Mouse (Mus musculus): Measurements from ENCODE around the gene Lpp. TPM values are rescaled to one million over a fixed set of nuclear protein-coding genes. Genes with fewer than 3 reads are reported as not detected.
A peak's percentile ranks its signal among the peaks of the same experiment; 100 is the strongest.

The Lpp gene
- polyA plus RNA-seq, 1 experiment from 2014 or later: 10.7 TPM

GRCm38 (mm10) chr16:24735754-24736153 lies 342.4 kb downstream of the Lpp start:
- ATAC-seq (replicated peaks): no peak

GRCm38 (mm10) chr16:24737362-24738057 lies 344.2 kb downstream of the Lpp start:
- H3K9ac ChIP-seq (replicated peaks): no peak overlapping the region
- 37% methylated on average over 10 of the region's 10 CpGs for WGBS
- H3K36me3 ChIP-seq: no peaks in the 10 kb centered on the region
- no peaks in the 10 kb centered on the region for H3K4me1 ChIP-seq
- no peak overlapping the region for H3K27ac ChIP-seq (replicated peaks)
- ATAC-seq (replicated peaks): no peak
- H3K4me3 ChIP-seq: no peak overlapping the region
- H3K9me3 ChIP-seq: no peaks in the 10 kb centered on the region
- no peak overlapping the region for H3K4me2 ChIP-seq (replicated peaks)
- no peaks in the 10 kb centered on the region for H3K27me3 ChIP-seq

More at GRCm38 (mm10) chr16:24735754-24736153, 342.4 kb downstream of the Lpp start:
- Histone ChIP-seq H3K9ac (replicated peaks) (no peak overlapping the region), H3K9me3 (no peaks in the 10 kb centered on the region), H3K4me3 (no peak overlapping the region), H3K27ac (replicated peaks) (no peak overlapping the region), H3K27me3 (no peaks in the 10 kb centered on the region), H3K36me3 (no peaks in the 10 kb centered on the region), H3K4me2 (replicated peaks) (no peak overlapping the region), H3K4me1 (no peaks in the 10 kb centered on the region)
- 90% methylated on average over 2 of the region's 2 CpGs for WGBS

- H3K9me3 ChIP-seq: no peaks in the 10 kb centered on the region
- no peaks in the 10 kb centered on the region for H3K4me1 ChIP-seq
- no peak overlapping the region for H3K9ac ChIP-seq (replicated peaks)
- ATAC-seq (replicated peaks): no peak
- H3K4me3 ChIP-seq: no peak overlapping the region
- H3K27ac ChIP-seq (replicated peaks): no peak overlapping the region
- no peak overlapping the region for H3K4me2 ChIP-seq (replicated peaks)
- WGBS: 80% methylated on average over 4 of the region's 4 CpGs
- no peaks in the 10 kb centered on the region for H3K27me3 ChIP-seq
- no peaks in the 10 kb centered on the region for H3K36me3 ChIP-seq
Observed at GRCm38 (mm10) chr16:24740714-24741113, 347.4 kb downstream of the Lpp start.

- H3K27ac ChIP-seq (replicated peaks): no peak overlapping the region
- no peak overlapping the region for H3K4me2 ChIP-seq (replicated peaks)
- no peaks in the 10 kb centered on the region for H3K4me1 ChIP-seq
- no peaks in the 10 kb centered on the region for H3K36me3 ChIP-seq
- no peak for ATAC-seq (replicated peaks)
- H3K9ac ChIP-seq (replicated peaks): no peak overlapping the region
- no peaks in the 10 kb centered on the region for H3K9me3 ChIP-seq
- H3K4me3 ChIP-seq: no peak overlapping the region
- H3K27me3 ChIP-seq: no peaks in the 10 kb centered on the region
Observed at GRCm38 (mm10) chr16:24749816-24750215, 356.5 kb downstream of the Lpp start.

- H3K27ac ChIP-seq (replicated peaks): no peak overlapping the region
- no peaks in the 10 kb centered on the region for H3K9me3 ChIP-seq
- ATAC-seq (replicated peaks): no peak
- 90% methylated on average over 9 of the region's 9 CpGs for WGBS
- no peak overlapping the region for H3K9ac ChIP-seq (replicated peaks)
- H3K4me1 ChIP-seq: no peaks in the 10 kb centered on the region
- H3K4me2 ChIP-seq (replicated peaks): no peak overlapping the region
- H3K27me3 ChIP-seq: no peaks in the 10 kb centered on the region
- no peaks in the 10 kb centered on the region for H3K36me3 ChIP-seq
- H3K4me3 ChIP-seq: no peak overlapping the region
Observed at GRCm38 (mm10) chr16:24756141-24756540, 362.8 kb downstream of the Lpp start.

- H3K4me2 ChIP-seq (replicated peaks): no peak overlapping the region
- H3K4me1 ChIP-seq: 0 out of 2 replicates have a peak, but pooled peaks cover 3% of the 10 kb centered on the region
- H3K27me3 ChIP-seq: no peaks in the 10 kb centered on the region
- ATAC-seq (replicated peaks): no peak
- 88% methylated on average over 3 of the region's 3 CpGs for WGBS
- no peaks in the 10 kb centered on the region for H3K9me3 ChIP-seq
- H3K27ac ChIP-seq (replicated peaks): no peak overlapping the region
- H3K4me3 ChIP-seq: no peak overlapping the region
- no peaks in the 10 kb centered on the region for H3K36me3 ChIP-seq
- H3K9ac ChIP-seq (replicated peaks): no peak overlapping the region
Observed at GRCm38 (mm10) chr16:24766051-24766450, 372.7 kb downstream of the Lpp start.

- H3K27ac ChIP-seq (replicated peaks): no peak overlapping the region
- H3K27me3 ChIP-seq: no peaks in the 10 kb centered on the region
- whole genome bisulfite sequencing: 87% methylated on average over 2 of the region's 2 CpGs
- no peak overlapping the region for H3K4me3 ChIP-seq
- 0 out of 2 replicates have a peak, but pooled peaks cover 3% of the 10 kb centered on the region for H3K4me1 ChIP-seq
- H3K9me3 ChIP-seq: no peaks in the 10 kb centered on the region
- no peak for ATAC-seq (replicated peaks)
- H3K9ac ChIP-seq (replicated peaks): no peak overlapping the region
- no peak overlapping the region for H3K4me2 ChIP-seq (replicated peaks)
- H3K36me3 ChIP-seq: no peaks in the 10 kb centered on the region
Observed at GRCm38 (mm10) chr16:24766596-24766995, 373.3 kb downstream of the Lpp start.

- no peak for ATAC-seq (replicated peaks)
- Histone ChIP-seq H3K27ac (replicated peaks) (no peak overlapping the region), H3K9ac (replicated peaks) (no peak overlapping the region), H3K27me3 (no peaks in the 10 kb centered on the region), H3K36me3 (no peaks in the 10 kb centered on the region), H3K4me3 (no peak overlapping the region), H3K9me3 (no peaks in the 10 kb centered on the region), H3K4me1 (peaks cover 9% of the 10 kb centered on the region), H3K4me2 (replicated peaks) (no peak overlapping the region)
- 91% methylated on average over 2 of the region's 2 CpGs for WGBS
Observed at GRCm38 (mm10) chr16:24777053-24777452, 383.7 kb downstream of the Lpp start.

GRCm38 (mm10) chr16:24778432-24779274 lies 385.3 kb downstream of the Lpp start:
- no peak overlapping the region for H3K27ac ChIP-seq (replicated peaks)
- H3K9me3 ChIP-seq: no peaks in the 10 kb centered on the region
- 61% methylated on average over 8 of the region's 8 CpGs for WGBS
- ATAC-seq (replicated peaks): peak; percentile 94
- H3K9ac ChIP-seq (replicated peaks): no peak overlapping the region
- H3K4me2 ChIP-seq (replicated peaks): no peak overlapping the region
- no peak overlapping the region for H3K4me3 ChIP-seq
- H3K4me1 ChIP-seq: peaks cover 9% of the 10 kb centered on the region
- H3K36me3 ChIP-seq: no peaks in the 10 kb centered on the region
- no peaks in the 10 kb centered on the region for H3K27me3 ChIP-seq

GRCm38 (mm10) chr16:24780545-24780944 lies 387.2 kb downstream of the Lpp start:
- 40% methylated on average over 7 of the region's 7 CpGs for WGBS

GRCm38 (mm10) chr16:24781922-24782321 lies 388.6 kb downstream of the Lpp start:
- no peak for ATAC-seq (replicated peaks)
- WGBS: 63% methylated on average over 3 of the region's 3 CpGs
- peaks cover 9% of the 10 kb centered on the region for H3K4me1 ChIP-seq
- no peaks in the 10 kb centered on the region for H3K36me3 ChIP-seq
- H3K4me3 ChIP-seq: no peak overlapping the region
- H3K9me3 ChIP-seq: no peaks in the 10 kb centered on the region
- no peak overlapping the region for H3K4me2 ChIP-seq (replicated peaks)
- no peak overlapping the region for H3K27ac ChIP-seq (replicated peaks)
- H3K27me3 ChIP-seq: no peaks in the 10 kb centered on the region
- no peak overlapping the region for H3K9ac ChIP-seq (replicated peaks)

More at GRCm38 (mm10) chr16:24780545-24780944, 387.2 kb downstream of the Lpp start:
- no peaks in the 10 kb centered on the region for H3K27me3 ChIP-seq
- no peak overlapping the region for H3K4me2 ChIP-seq (replicated peaks)
- H3K9ac ChIP-seq (replicated peaks): no peak overlapping the region
- no peak overlapping the region for H3K27ac ChIP-seq (replicated peaks)
- H3K9me3 ChIP-seq: no peaks in the 10 kb centered on the region
- no peak overlapping the region for H3K4me3 ChIP-seq
- no peaks in the 10 kb centered on the region for H3K36me3 ChIP-seq
- H3K4me1 ChIP-seq: peaks cover 9% of the 10 kb centered on the region
- no peak for ATAC-seq (replicated peaks)

- no peaks in the 10 kb centered on the region for H3K4me1 ChIP-seq
- WGBS: 90% methylated on average over 1 of the region's 1 CpGs
- no peak overlapping the region for H3K27ac ChIP-seq (replicated peaks)
- no peak overlapping the region for H3K4me2 ChIP-seq (replicated peaks)
- no peak for ATAC-seq (replicated peaks)
- no peak overlapping the region for H3K4me3 ChIP-seq
- H3K9me3 ChIP-seq: no peaks in the 10 kb centered on the region
- H3K36me3 ChIP-seq: no peaks in the 10 kb centered on the region
- no peaks in the 10 kb centered on the region for H3K27me3 ChIP-seq
- H3K9ac ChIP-seq (replicated peaks): no peak overlapping the region
Observed at GRCm38 (mm10) chr16:24785651-24786050, 392.3 kb downstream of the Lpp start.
